Mouse (Mus musculus) hindbrain, embryonic 11.5 days (tissue): ENCODE measurements around the gene Rph3a. TPM values are rescaled to one million over a fixed set of nuclear protein-coding genes. Genes with fewer than 3 reads are reported as not detected.
"Not testable (repeated sequence)": the region's sequence is repeated elsewhere in the genome, so short reads cannot be mapped to it uniquely, and the experiment has no call there.

Experiments used
- ATAC-seq: fragments of 200-750 bp; cut with Nextera tagmentation; 2 replicates; pipeline ENCODE4 v1.8.0; 2017; ENCODE audit warnings: mild to moderate bottlenecking, moderate TSS enrichment, moderate library complexity; ENCODE audit not compliant: low FRiP score
- DNase-seq: peaks from one replicate; pipeline ENCODE4 v3.0.0-alpha.2; 2015; ENCODE audit warnings: low spot score
- H3K27ac ChIP-seq: fragments of 300-500 bp; sonication (generic); 2 replicates; pipeline ENCODE4 v1.5.1; 2014; ENCODE audit warnings: mild to moderate bottlenecking, low read depth, low read length
- H3K27me3 ChIP-seq: fragments of 300-500 bp; sonication (generic); 2 replicates; pipeline ENCODE4 v1.6.1; 2014; ENCODE audit warnings: mild to moderate bottlenecking, low read length, moderate library complexity, mixed read lengths; ENCODE audit not compliant: control insufficient read depth, insufficient read depth
- H3K36me3 ChIP-seq: fragments of 300-500 bp; sonication (generic); 2 replicates; pipeline ENCODE4 v1.6.1; 2014; ENCODE audit warnings: mild to moderate bottlenecking, low read length, moderate library complexity, mixed read lengths; ENCODE audit not compliant: control insufficient read depth, insufficient read depth
- H3K4me1 ChIP-seq: fragments of 300-500 bp; sonication (generic); replicated peaks from 2 replicates; pipeline ENCODE4 v1.6.1; 2014; ENCODE audit warnings: low read length, mixed read lengths; ENCODE audit not compliant: control insufficient read depth, insufficient read depth
- H3K4me2 ChIP-seq: fragments of 300-500 bp; sonication (generic); replicated peaks from 2 replicates; pipeline ENCODE4 v1.6.1; 2014; ENCODE audit warnings: mild to moderate bottlenecking, low read depth, low read length
- H3K4me3 ChIP-seq: fragments of 300-500 bp; sonication (generic); 2 replicates; pipeline ENCODE4 v1.5.1; 2014; ENCODE audit warnings: low read depth, low read length
- H3K9ac ChIP-seq: fragments of 300-500 bp; sonication (generic); 2 replicates; pipeline ENCODE4 v1.6.1; 2014; ENCODE audit warnings: low read depth, low read length
- H3K9me3 ChIP-seq: fragments of 300-500 bp; sonication (generic); 2 replicates; pipeline ENCODE4 v1.6.1; 2016; ENCODE audit warnings: low read length; ENCODE audit not compliant: control insufficient read depth
- WGBS: fragments of 180-500 bp; shearing (Covaris S2); extraction: QIAGEN DNeasy Blood & Tissue Kit; methylation state at CpG from one replicate; pipeline ENCODE4 v1.1.7; 2014; 5-methylcytosine and 5-hydroxymethylcytosine counted together
- polyA plus RNA-seq: library from polyadenylated mRNA; unstranded; fragments of >200 nt; fragmentation: Nextera tagmentation; extraction: Ambion mirVana; gene quantifications from 2 replicates; pipeline ENCODE4 v1.2.1, GENCODE M21; 2014

Rph3a gene
- polyA plus RNA-seq, 1 experiment from 2014 or later = 2.6 TPM

- DNase-seq (no peak), ATAC-seq (no peak)
- Histone ChIP-seq H3K4me2 (no peak overlapping the region), H3K9me3 (no peaks in the 10 kb centered on the region), H3K9ac (no peak overlapping the region), H3K27me3 (no peaks in the 10 kb centered on the region), H3K36me3 (no peaks in the 10 kb centered on the region), H3K4me3 (no peak overlapping the region), H3K27ac (no peak overlapping the region), H3K4me1 (no peaks in the 10 kb centered on the region)
- WGBS = 82% methylated on average over 11 of the region's 11 CpGs
Measured at GRCm38 (mm10) chr5:120895231-120895900, 114.5 kb downstream of the Rph3a start.

DNA sequence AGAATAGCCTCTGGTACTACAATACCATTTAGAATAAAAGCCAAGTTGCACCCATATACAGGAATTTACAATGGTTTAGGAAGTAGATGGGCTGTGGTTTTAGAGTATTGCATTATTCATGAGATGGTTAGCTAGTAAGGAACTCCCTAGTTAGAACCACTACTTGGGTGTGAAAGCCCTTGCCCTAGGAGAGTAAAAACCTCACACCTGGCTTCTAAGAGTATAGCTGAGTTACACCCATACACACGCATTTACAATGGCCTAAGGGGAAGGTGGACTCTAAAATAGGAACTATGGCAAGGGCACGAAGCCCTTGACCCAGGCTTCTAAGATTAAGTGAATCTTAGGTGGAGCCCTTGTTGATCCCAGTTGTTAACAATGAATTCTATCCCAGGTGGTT is 115.2 kb downstream of the Rph3a start:
- 92% methylated on average over 2 of the region's 2 CpGs for WGBS
- not testable (repeated sequence) for DNase-seq, H3K27me3 ChIP-seq, H3K36me3 ChIP-seq, H3K27ac ChIP-seq, H3K9ac ChIP-seq, H3K4me2 ChIP-seq, ATAC-seq, H3K4me3 ChIP-seq, H3K9me3 ChIP-seq, H3K4me1 ChIP-seq

GRCm38 (mm10) chr5:120893866-120894265 is 116.0 kb downstream of the Rph3a start:
- not testable (repeated sequence) for H3K27me3 ChIP-seq, H3K4me2 ChIP-seq, H3K36me3 ChIP-seq, ATAC-seq, H3K4me3 ChIP-seq, H3K9ac ChIP-seq, H3K4me1 ChIP-seq, H3K27ac ChIP-seq, H3K9me3 ChIP-seq, DNase-seq
- WGBS = 86% methylated on average over 4 of the region's 4 CpGs

- H3K4me2 ChIP-seq = no peak overlapping the region
- no peak overlapping the region for H3K4me3 ChIP-seq
- ATAC-seq (no peak), DNase-seq (no peak)
- no peak overlapping the region for H3K9ac ChIP-seq
- no peaks in the 10 kb centered on the region for H3K4me1 ChIP-seq
- no peaks in the 10 kb centered on the region for H3K27me3 ChIP-seq
- 46% methylated on average over 2 of the region's 2 CpGs for WGBS
- no peak overlapping the region for H3K27ac ChIP-seq
- H3K36me3 ChIP-seq = no peaks in the 10 kb centered on the region
- no peaks in the 10 kb centered on the region for H3K9me3 ChIP-seq
Measured at GRCm38 (mm10) chr5:120892243-120892660, 117.6 kb downstream of the Rph3a start.

- H3K36me3 ChIP-seq, H3K4me1 ChIP-seq, H3K4me3 ChIP-seq, DNase-seq, H3K9ac ChIP-seq, ATAC-seq, H3K4me2 ChIP-seq, H3K27ac ChIP-seq, H3K27me3 ChIP-seq, H3K9me3 ChIP-seq: not testable (repeated sequence)
- 74% methylated on average over 2 of the region's 2 CpGs for WGBS
Measured at GRCm38 (mm10) chr5:120891566-120892242, 118.2 kb downstream of the Rph3a start.

DNA sequence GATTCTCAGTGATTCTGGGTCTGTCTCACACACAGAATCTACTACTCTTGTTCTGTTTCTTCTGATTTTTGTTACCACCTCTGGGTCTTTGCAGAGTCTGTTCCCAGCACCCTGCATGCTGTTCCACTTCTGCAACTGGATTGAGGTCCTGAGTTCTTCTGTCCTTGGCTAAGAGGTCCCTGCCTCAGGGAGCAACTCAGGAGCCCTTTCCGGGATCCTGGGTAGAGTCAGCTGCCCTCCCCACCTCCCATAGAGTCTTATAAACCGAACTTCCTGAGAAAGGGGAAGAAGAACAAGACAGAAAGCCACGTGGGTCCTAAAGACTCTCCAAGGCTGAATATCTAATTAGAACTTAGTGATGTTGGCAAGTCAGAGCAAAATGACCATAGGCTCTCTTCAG is 118.9 kb downstream of the Rph3a start:
- no peaks in the 10 kb centered on the region for H3K4me1 ChIP-seq
- DNase-seq (no peak), ATAC-seq (no peak)
- no peaks in the 10 kb centered on the region for H3K9me3 ChIP-seq
- no peak overlapping the region for H3K4me2 ChIP-seq
- H3K4me3 ChIP-seq = no peak overlapping the region
- H3K27ac ChIP-seq = no peak overlapping the region
- WGBS = 56% methylated on average over 3 of the region's 3 CpGs
- no peak overlapping the region for H3K9ac ChIP-seq
- H3K36me3 ChIP-seq = no peaks in the 10 kb centered on the region
- no peaks in the 10 kb centered on the region for H3K27me3 ChIP-seq

Other genes starting within 250 kb of the Rph3a start
- 0.15 and 0.21 TPM in 2 replicates for gene Oas3, start 232.4 kb downstream of the Rph3a start, polyA plus RNA-seq
- gene Oas1e, start 214.6 kb downstream of the Rph3a start, polyA plus RNA-seq = 0.13 and 0.29 TPM in 2 replicates
- 0.26 and 0.45 TPM in 2 replicates for gene Oas1c, start 197.6 kb downstream of the Rph3a start, polyA plus RNA-seq
- not detected in 2 replicates for gene Oas1f, start 162.7 kb downstream of the Rph3a start, polyA plus RNA-seq
- gene Oas1h, start 148.7 kb downstream of the Rph3a start, polyA plus RNA-seq = not detected in 2 replicates
- gene Oas1g, start 122.5 kb downstream of the Rph3a start, polyA plus RNA-seq = 0.15 TPM in 1 of 2 replicates, not detected in the other
- 1.0 TPM in 2 replicates for gene Oas1a, start 102.6 kb downstream of the Rph3a start, polyA plus RNA-seq
- not detected in 2 replicates for gene Oas1d, start 95.6 kb downstream of the Rph3a start, polyA plus RNA-seq
- 25.0 and 32.4 TPM in 2 replicates for gene Ptpn11, start 181.3 kb upstream of the Rph3a start, polyA plus RNA-seq
- gene Rpl6, start 194.4 kb upstream of the Rph3a start, polyA plus RNA-seq = 619 and 657 TPM in 2 replicates
- 11.6 and 15.5 TPM in 2 replicates for gene Hectd4, start 210.1 kb upstream of the Rph3a start, polyA plus RNA-seq